Mouse (Mus musculus): ENCODE results near the gene Anxa6. TPM values are rescaled to one million over a fixed set of nuclear protein-coding genes. Genes with fewer than 3 reads are reported as not detected.

Anxa6 gene
- polyA plus RNA-seq, 1 experiment from 2014 or later: 428 TPM

GRCm38 (mm10) chr11:55027204-55027855, 5.9 kb downstream of the Anxa6 start:
- Histone ChIP-seq H3K36me3 (no peaks in the 10 kb centered on the region; the same call in 1 of the 2 replicates), H3K9ac (no peak overlapping the region), H3K4me3 (no peak overlapping the region), H3K27me3 (no peaks in the 10 kb centered on the region), H3K4me2 (peak overlapping the region; percentile 32), H3K4me1 (peaks cover 89% of the 10 kb centered on the region), H3K27ac (peak overlapping the region; percentile 99), H3K9me3 (no peaks in the 10 kb centered on the region)
- WGBS: 38% methylated on average over 2 of the region's 2 CpGs
- no peak for ATAC-seq (ENCODE audit: borderline replicate concordance, extremely low read depth, low FRiP score, low TSS enrichment)

- Histone ChIP-seq H3K27ac (peak overlapping the region; percentile 99), H3K36me3 (peaks cover 4% of the 10 kb centered on the region; the same call in 1 of the 2 replicates)
- no peak for ATAC-seq (ENCODE audit: borderline replicate concordance, extremely low read depth, low FRiP score, low TSS enrichment)
These were observed 7.3 kb downstream of the Anxa6 start for GRCm38 (mm10) chr11:55025896-55026295.

GRCm38 (mm10) chr11:55023583-55023982, 9.7 kb downstream of the Anxa6 start:
- H3K4me3 ChIP-seq: no peak overlapping the region
- H3K36me3 ChIP-seq: peaks cover 25% of the 10 kb centered on the region

More at GRCm38 (mm10) chr11:55025896-55026295, 7.3 kb downstream of the Anxa6 start:
- H3K9ac ChIP-seq: no peak overlapping the region
- H3K9me3 ChIP-seq: no peaks in the 10 kb centered on the region
- no peak overlapping the region for H3K4me3 ChIP-seq
- WGBS: 49% methylated on average over 4 of the region's 4 CpGs
- H3K4me2 ChIP-seq: no peak overlapping the region
- peaks cover 91% of the 10 kb centered on the region for H3K4me1 ChIP-seq
- H3K27me3 ChIP-seq: no peaks in the 10 kb centered on the region

GRCm38 (mm10) chr11:55023049-55023564, 10.1 kb downstream of the Anxa6 start:
- whole genome bisulfite sequencing: 2% methylated on average over 10 of the region's 10 CpGs

More at GRCm38 (mm10) chr11:55023583-55023982, 9.7 kb downstream of the Anxa6 start:
- H3K27me3 ChIP-seq: no peaks in the 10 kb centered on the region
- no peak for ATAC-seq (ENCODE audit: borderline replicate concordance, extremely low read depth, low FRiP score, low TSS enrichment)
- peak overlapping the region; percentile 99 for H3K27ac ChIP-seq
- 42% methylated on average over 3 of the region's 3 CpGs for WGBS
- H3K9ac ChIP-seq: peak overlapping the region; percentile 20; the same call in 1 of the 2 replicates
- H3K9me3 ChIP-seq: no peaks in the 10 kb centered on the region
- peaks cover 92% of the 10 kb centered on the region for H3K4me1 ChIP-seq
- peak overlapping the region; percentile 35 for H3K4me2 ChIP-seq

GRCm38 (mm10) chr11:55022508-55022907, 10.7 kb downstream of the Anxa6 start:
- H3K27me3 ChIP-seq: no peaks in the 10 kb centered on the region
- ATAC-seq (ENCODE audit: borderline replicate concordance, extremely low read depth, low FRiP score, low TSS enrichment): 0 out of 2 replicates have a peak, but pooled peaks have one; percentile 0
- H3K4me1 ChIP-seq: peaks cover 81% of the 10 kb centered on the region
- peak overlapping the region; percentile 99 for H3K27ac ChIP-seq
- WGBS: 28% methylated on average over 5 of the region's 5 CpGs
- H3K36me3 ChIP-seq: peaks cover 36% of the 10 kb centered on the region
- peak overlapping the region; percentile 35 for H3K4me2 ChIP-seq
- H3K4me3 ChIP-seq: no peak overlapping the region; the same call in 1 of the 2 replicates
- no peaks in the 10 kb centered on the region for H3K9me3 ChIP-seq
- H3K9ac ChIP-seq: no peak overlapping the region

More at GRCm38 (mm10) chr11:55023049-55023564, 10.1 kb downstream of the Anxa6 start:
- Histone ChIP-seq H3K4me2 (peak overlapping the region; percentile 35), H3K9me3 (no peaks in the 10 kb centered on the region), H3K4me1 (peaks cover 87% of the 10 kb centered on the region), H3K4me3 (no peak overlapping the region; the same call in 1 of the 2 replicates), H3K27ac (peak overlapping the region; percentile 99), H3K36me3 (peaks cover 30% of the 10 kb centered on the region), H3K27me3 (no peaks in the 10 kb centered on the region), H3K9ac (no peak overlapping the region)
- peak; percentile 90 for ATAC-seq (ENCODE audit: borderline replicate concordance, extremely low read depth, low FRiP score, low TSS enrichment)

GRCm38 (mm10) chr11:55021859-55022258, 11.4 kb downstream of the Anxa6 start:
- Histone ChIP-seq H3K4me1 (peaks cover 75% of the 10 kb centered on the region), H3K4me2 (peak overlapping the region; percentile 35; the same call in 1 of the 2 replicates), H3K27ac (peak overlapping the region; percentile 99), H3K9me3 (no peaks in the 10 kb centered on the region), H3K27me3 (no peaks in the 10 kb centered on the region), H3K9ac (no peak overlapping the region), H3K36me3 (peaks cover 36% of the 10 kb centered on the region), H3K4me3 (no peak overlapping the region)
- no peak for ATAC-seq (ENCODE audit: borderline replicate concordance, extremely low read depth, low FRiP score, low TSS enrichment)
- WGBS: 21% methylated on average over 6 of the region's 6 CpGs

GRCm38 (mm10) chr11:55021458-55021857, 11.8 kb downstream of the Anxa6 start:
- Histone ChIP-seq H3K4me2 (no peak overlapping the region), H3K27ac (peak overlapping the region; percentile 99), H3K4me3 (no peak overlapping the region), H3K4me1 (peaks cover 73% of the 10 kb centered on the region), H3K9me3 (no peaks in the 10 kb centered on the region), H3K36me3 (peaks cover 36% of the 10 kb centered on the region), H3K9ac (no peak overlapping the region), H3K27me3 (no peaks in the 10 kb centered on the region)
- no peak for ATAC-seq (ENCODE audit: borderline replicate concordance, extremely low read depth, low FRiP score, low TSS enrichment)

- H3K4me3 ChIP-seq: no peak overlapping the region
- WGBS: 83% methylated on average over 2 of the region's 2 CpGs
- H3K36me3 ChIP-seq: peaks cover 44% of the 10 kb centered on the region
- no peak overlapping the region for H3K4me2 ChIP-seq
- no peaks in the 10 kb centered on the region for H3K27me3 ChIP-seq
- H3K9me3 ChIP-seq: no peaks in the 10 kb centered on the region
- ATAC-seq (ENCODE audit: borderline replicate concordance, extremely low read depth, low FRiP score, low TSS enrichment): no peak
- H3K27ac ChIP-seq: no peak overlapping the region
- H3K4me1 ChIP-seq: peaks cover 65% of the 10 kb centered on the region
- no peak overlapping the region for H3K9ac ChIP-seq
These were observed 13.5 kb downstream of the Anxa6 start for GRCm38 (mm10) chr11:55019711-55020110.

- H3K4me1 ChIP-seq: peaks cover 50% of the 10 kb centered on the region
- H3K27ac ChIP-seq: no peak overlapping the region
- no peak for ATAC-seq (ENCODE audit: borderline replicate concordance, extremely low read depth, low FRiP score, low TSS enrichment)
- 53% methylated on average over 6 of the region's 6 CpGs for WGBS
- peaks cover 60% of the 10 kb centered on the region for H3K36me3 ChIP-seq
- H3K4me2 ChIP-seq: no peak overlapping the region
- no peak overlapping the region for H3K4me3 ChIP-seq
- no peaks in the 10 kb centered on the region for H3K27me3 ChIP-seq
- H3K9ac ChIP-seq: no peak overlapping the region
- no peaks in the 10 kb centered on the region for H3K9me3 ChIP-seq
These were observed 15.2 kb downstream of the Anxa6 start for GRCm38 (mm10) chr11:55018034-55018433.

- no peak for ATAC-seq (ENCODE audit: borderline replicate concordance, extremely low read depth, low FRiP score, low TSS enrichment)
- WGBS: 74% methylated on average over 2 of the region's 2 CpGs
- H3K36me3 ChIP-seq: peaks cover 69% of the 10 kb centered on the region
- no peaks in the 10 kb centered on the region for H3K27me3 ChIP-seq
- no peaks in the 10 kb centered on the region for H3K9me3 ChIP-seq
- no peak overlapping the region for H3K4me3 ChIP-seq
- H3K4me1 ChIP-seq: peaks cover 44% of the 10 kb centered on the region
- no peak overlapping the region for H3K9ac ChIP-seq
- H3K4me2 ChIP-seq: no peak overlapping the region
- no peak overlapping the region for H3K27ac ChIP-seq
These were observed 16.0 kb downstream of the Anxa6 start for GRCm38 (mm10) chr11:55017201-55017600.

- 68% methylated on average over 1 of the region's 1 CpGs for WGBS
- H3K9me3 ChIP-seq: no peaks in the 10 kb centered on the region
- H3K4me3 ChIP-seq: no peak overlapping the region
- no peak for ATAC-seq (ENCODE audit: borderline replicate concordance, extremely low read depth, low FRiP score, low TSS enrichment)
- no peaks in the 10 kb centered on the region for H3K27me3 ChIP-seq
- H3K36me3 ChIP-seq: peaks cover 73% of the 10 kb centered on the region
- no peak overlapping the region for H3K4me2 ChIP-seq
- H3K27ac ChIP-seq: no peak overlapping the region
- H3K9ac ChIP-seq: no peak overlapping the region
- H3K4me1 ChIP-seq: peaks cover 40% of the 10 kb centered on the region
These were observed 16.5 kb downstream of the Anxa6 start for GRCm38 (mm10) chr11:55016758-55017157.

GRCm38 (mm10) chr11:55015831-55016241, 17.4 kb downstream of the Anxa6 start:
- Histone ChIP-seq H3K9ac (no peak overlapping the region), H3K4me1 (peaks cover 31% of the 10 kb centered on the region), H3K27me3 (no peaks in the 10 kb centered on the region), H3K4me2 (no peak overlapping the region), H3K4me3 (no peak overlapping the region), H3K9me3 (no peaks in the 10 kb centered on the region), H3K27ac (peak overlapping the region; percentile 5; the same call in 1 of the 2 replicates), H3K36me3 (peaks cover 77% of the 10 kb centered on the region)
- 59% methylated on average over 9 of the region's 9 CpGs for WGBS
- ATAC-seq (ENCODE audit: borderline replicate concordance, extremely low read depth, low FRiP score, low TSS enrichment): no peak

Data from lung, embryonic 15.5 days (tissue).